Mouse (Mus musculus): ENCODE data around the gene Sel1l2. TPM values are rescaled to one million over a fixed set of nuclear protein-coding genes. Genes with fewer than 3 reads are reported as not detected.

Sel1l2 gene
- polyA plus RNA-seq (2012; rRNA removed): 20.2 and 23.5 TPM in 2 replicates

GRCm38 (mm10) chr2:140389525-140389924, at the start of gene Sel1l2:
Gene Sel1l2 (minus strand): TSS chr2:140389706.
- Histone ChIP-seq H3K27me3 (ENCODE audit: control insufficient read depth, insufficient read depth, low read length) (no peaks in the 10 kb centered on the region), H3K27ac (ENCODE audit: control insufficient read depth, insufficient read depth, low read depth, low read length) (no peak within 1 kb of the TSS; the same call in 1 of the 2 replicates), H3K36me3 (ENCODE audit: control insufficient read depth, insufficient read depth, low read length) (no peaks in the 10 kb centered on the region), H3K4me1 (ENCODE audit: control insufficient read depth, insufficient read depth, low read length) (no peaks in the 10 kb centered on the region), H3K4me3 (ENCODE audit: control insufficient read depth, low read depth, low read length) (peak within 1 kb of the TSS; percentile 42)
- TF ChIP-seq CTCF (IDR thresholded peaks at IDR 0.05; ENCODE audit: control insufficient read depth, insufficient read depth, insufficient replicate concordance, low read depth, low read length): no peak
- no peak for TF ChIP-seq POLR2A (IDR thresholded peaks at IDR 0.05; ENCODE audit: control insufficient read depth, low read depth, low read length)

GRCm38 (mm10) chr2:140439081-140439480, 49.6 kb upstream of the Sel1l2 start:
- H3K27ac ChIP-seq (ENCODE audit: control insufficient read depth, insufficient read depth, low read depth, low read length): no peak overlapping the region
- H3K27me3 ChIP-seq (ENCODE audit: control insufficient read depth, insufficient read depth, low read length): no peaks in the 10 kb centered on the region
- H3K4me1 ChIP-seq (ENCODE audit: control insufficient read depth, insufficient read depth, low read length): no peaks in the 10 kb centered on the region
- TF ChIP-seq CTCF (IDR thresholded peaks at IDR 0.05; ENCODE audit: control insufficient read depth, insufficient read depth, insufficient replicate concordance, low read depth, low read length) (no peak), POLR2A (IDR thresholded peaks at IDR 0.05; ENCODE audit: control insufficient read depth, low read depth, low read length) (no peak)
- no peaks in the 10 kb centered on the region for H3K36me3 ChIP-seq (ENCODE audit: control insufficient read depth, insufficient read depth, low read length)
- no peak overlapping the region for H3K4me3 ChIP-seq (ENCODE audit: control insufficient read depth, low read depth, low read length)

- H3K4me1 ChIP-seq (ENCODE audit: control insufficient read depth, insufficient read depth, low read length): no peaks in the 10 kb centered on the region
- no peak for TF ChIP-seq POLR2A (IDR thresholded peaks at IDR 0.05; ENCODE audit: control insufficient read depth, low read depth, low read length)
- TF ChIP-seq CTCF (IDR thresholded peaks at IDR 0.05; ENCODE audit: control insufficient read depth, insufficient read depth, insufficient replicate concordance, low read depth, low read length): no peak
- no peak overlapping the region for H3K27ac ChIP-seq (ENCODE audit: control insufficient read depth, insufficient read depth, low read depth, low read length)
- H3K4me3 ChIP-seq (ENCODE audit: control insufficient read depth, low read depth, low read length): no peak overlapping the region
- no peaks in the 10 kb centered on the region for H3K36me3 ChIP-seq (ENCODE audit: control insufficient read depth, insufficient read depth, low read length)
- no peaks in the 10 kb centered on the region for H3K27me3 ChIP-seq (ENCODE audit: control insufficient read depth, insufficient read depth, low read length)
Measured at GRCm38 (mm10) chr2:140427283-140427682, 37.8 kb upstream of the Sel1l2 start.

GRCm38 (mm10) chr2:140425844-140426243, 36.3 kb upstream of the Sel1l2 start:
- TF ChIP-seq POLR2A (IDR thresholded peaks at IDR 0.05; ENCODE audit: control insufficient read depth, low read depth, low read length) (no peak), CTCF (IDR thresholded peaks at IDR 0.05; ENCODE audit: control insufficient read depth, insufficient read depth, insufficient replicate concordance, low read depth, low read length) (no peak)
- no peaks in the 10 kb centered on the region for H3K27me3 ChIP-seq (ENCODE audit: control insufficient read depth, insufficient read depth, low read length)
- H3K36me3 ChIP-seq (ENCODE audit: control insufficient read depth, insufficient read depth, low read length): no peaks in the 10 kb centered on the region

GRCm38 (mm10) chr2:140395744-140396231, 6.3 kb upstream of the Sel1l2 start:
- H3K27ac ChIP-seq (ENCODE audit: control insufficient read depth, insufficient read depth, low read depth, low read length): peak overlapping the region; percentile 61
- no peaks in the 10 kb centered on the region for H3K27me3 ChIP-seq (ENCODE audit: control insufficient read depth, insufficient read depth, low read length)
- H3K4me1 ChIP-seq (ENCODE audit: control insufficient read depth, insufficient read depth, low read length): peaks cover 5% of the 10 kb centered on the region
- no peak for TF ChIP-seq POLR2A (IDR thresholded peaks at IDR 0.05; ENCODE audit: control insufficient read depth, low read depth, low read length)
- TF ChIP-seq CTCF (IDR thresholded peaks at IDR 0.05; ENCODE audit: control insufficient read depth, insufficient read depth, insufficient replicate concordance, low read depth, low read length): no peak
- H3K4me3 ChIP-seq (ENCODE audit: control insufficient read depth, low read depth, low read length): peak overlapping the region; percentile 84
- H3K36me3 ChIP-seq (ENCODE audit: control insufficient read depth, insufficient read depth, low read length): no peaks in the 10 kb centered on the region

More at GRCm38 (mm10) chr2:140425844-140426243, 36.3 kb upstream of the Sel1l2 start:
- H3K4me1 ChIP-seq (ENCODE audit: control insufficient read depth, insufficient read depth, low read length): no peaks in the 10 kb centered on the region
- H3K27ac ChIP-seq (ENCODE audit: control insufficient read depth, insufficient read depth, low read depth, low read length): peak overlapping the region; percentile 21; the same call in 1 of the 2 replicates
- no peak overlapping the region for H3K4me3 ChIP-seq (ENCODE audit: control insufficient read depth, low read depth, low read length)

GRCm38 (mm10) chr2:140395179-140395578, 5.7 kb upstream of the Sel1l2 start, which contains the start of gene Macrod2:
Gene Macrod2 (plus strand): TSS chr2:140395309.
- peak within 1 kb of the TSS; percentile 84 for H3K4me3 ChIP-seq (ENCODE audit: control insufficient read depth, low read depth, low read length)
- no peaks in the 10 kb centered on the region for H3K36me3 ChIP-seq (ENCODE audit: control insufficient read depth, insufficient read depth, low read length)
- H3K27ac ChIP-seq (ENCODE audit: control insufficient read depth, insufficient read depth, low read depth, low read length): peak within 1 kb of the TSS; percentile 61
- no peaks in the 10 kb centered on the region for H3K27me3 ChIP-seq (ENCODE audit: control insufficient read depth, insufficient read depth, low read length)
- TF ChIP-seq CTCF (IDR thresholded peaks at IDR 0.05; ENCODE audit: control insufficient read depth, insufficient read depth, insufficient replicate concordance, low read depth, low read length) (no peak), POLR2A (IDR thresholded peaks at IDR 0.05; ENCODE audit: control insufficient read depth, low read depth, low read length) (peak; percentile 84)
- peaks cover 5% of the 10 kb centered on the region for H3K4me1 ChIP-seq (ENCODE audit: control insufficient read depth, insufficient read depth, low read length)

GRCm38 (mm10) chr2:140364804-140365203, 24.7 kb downstream of the Sel1l2 start:
- no peak overlapping the region for H3K4me3 ChIP-seq (ENCODE audit: control insufficient read depth, low read depth, low read length)
- TF ChIP-seq CTCF (IDR thresholded peaks at IDR 0.05; ENCODE audit: control insufficient read depth, insufficient read depth, insufficient replicate concordance, low read depth, low read length) (no peak), POLR2A (IDR thresholded peaks at IDR 0.05; ENCODE audit: control insufficient read depth, low read depth, low read length) (no peak)
- no peaks in the 10 kb centered on the region for H3K36me3 ChIP-seq (ENCODE audit: control insufficient read depth, insufficient read depth, low read length)
- H3K4me1 ChIP-seq (ENCODE audit: control insufficient read depth, insufficient read depth, low read length): no peaks in the 10 kb centered on the region
- no peaks in the 10 kb centered on the region for H3K27me3 ChIP-seq (ENCODE audit: control insufficient read depth, insufficient read depth, low read length)
- H3K27ac ChIP-seq (ENCODE audit: control insufficient read depth, insufficient read depth, low read depth, low read length): no peak overlapping the region

Data from testis, adult 2 months (tissue).